Mouse (Mus musculus) heart, postnatal 0 days (tissue): ENCODE results near the gene Ano10. TPM values are rescaled to one million over a fixed set of nuclear protein-coding genes. Genes with fewer than 3 reads are reported as not detected.

ENCODE experiments used
- ATAC-seq: fragments of 200-750 bp; cut with Nextera tagmentation; 2 replicates; pipeline ENCODE4 v1.8.0; 2017; ENCODE audit warnings: low read depth, moderate number of reproducible peaks, moderate library complexity; ENCODE audit not compliant: insufficient read depth
- DNase-seq: peaks from one replicate; pipeline ENCODE4 v3.0.0-alpha.2; 2016; ENCODE audit warnings: low spot score
- H3K27ac ChIP-seq: fragments of 300-500 bp; sonication (generic); 2 replicates; pipeline ENCODE4 v1.5.1; 2014; ENCODE audit warnings: low read depth, mild to moderate bottlenecking
- H3K27me3 ChIP-seq: fragments of 300-500 bp; sonication (generic); 2 replicates; pipeline ENCODE4 v1.6.1; 2014; ENCODE audit warnings: low read length, mixed read lengths; ENCODE audit not compliant: control insufficient read depth, insufficient read depth
- H3K36me3 ChIP-seq: fragments of 300-500 bp; sonication (generic); replicated peaks from 2 replicates; pipeline ENCODE4 v1.6.1; 2014; ENCODE audit warnings: low read length, mixed read lengths; ENCODE audit not compliant: control insufficient read depth, insufficient read depth
- H3K4me1 ChIP-seq: fragments of 300-500 bp; sonication (generic); 2 replicates; pipeline ENCODE4 v1.6.1; 2014; ENCODE audit warnings: antibody characterized with exemption; ENCODE audit not compliant: control insufficient read depth, insufficient read depth
- H3K4me2 ChIP-seq: fragments of 300-500 bp; sonication (generic); 2 replicates; pipeline ENCODE4 v1.6.1; 2014; ENCODE audit warnings: low read depth, mild to moderate bottlenecking, low read length, moderate library complexity
- H3K4me3 ChIP-seq: fragments of 300-500 bp; sonication (generic); 2 replicates; pipeline ENCODE4 v1.5.1; 2014; ENCODE audit warnings: low read depth, low read length
- H3K9ac ChIP-seq: fragments of 300-500 bp; sonication (generic); replicated peaks from 2 replicates; pipeline ENCODE4 v1.6.1; 2014; ENCODE audit warnings: low read depth, low read length, mixed read lengths
- H3K9me3 ChIP-seq: fragments of 300-500 bp; sonication (generic); replicated peaks from 2 replicates; pipeline ENCODE4 v1.6.1; 2016; ENCODE audit warnings: low read length; ENCODE audit not compliant: control insufficient read depth
- CTCF ChIP-seq: IDR thresholded peaks from 2 replicates; pipeline ENCODE4 v1.5.1; 2016; ENCODE audit warnings: antibody characterized with exemption, control low read depth, low read depth
- EP300 ChIP-seq: IDR thresholded peaks from 2 replicates; pipeline ENCODE4 v1.6.1; 2016; ENCODE audit warnings: antibody characterized with exemption, low read depth
- WGBS: fragments of 180-500 bp; shearing (Covaris S2); extraction: QIAGEN DNeasy Blood & Tissue Kit; methylation state at CpG from one replicate; pipeline ENCODE4 v1.1.7; 2014; 5-methylcytosine and 5-hydroxymethylcytosine counted together
- polyA plus RNA-seq: library from polyadenylated mRNA; unstranded; fragments of >200 nt; fragmentation: Nextera tagmentation; extraction: Ambion mirVana; gene quantifications from 2 replicates; pipeline ENCODE4 v1.2.1, GENCODE M21; 2015
- total RNA-seq: library from RNA; depleted of rRNA; stranded (reverse); fragments of >200 nt; gene quantifications from 2 replicates; pipeline ENCODE4 v1.2.3, GENCODE M21; 2014; ENCODE audit warnings: low replicate concordance

Ano10 gene
- total and polyA plus RNA-seq, 2 experiments from 2014 or later: 21.3 to 24.1 TPM

GRCm38 (mm10) chr9:122290192-122290591, 4.0 kb downstream of the Ano10 start:
- Histone ChIP-seq H3K9ac (no peak overlapping the region), H3K4me1 (peaks cover 3% of the 10 kb centered on the region; the same call in 1 of the 2 replicates), H3K27ac (no peak overlapping the region), H3K27me3 (no peaks in the 10 kb centered on the region), H3K9me3 (no peaks in the 10 kb centered on the region), H3K4me2 (no peak overlapping the region), H3K4me3 (no peak overlapping the region), H3K36me3 (no peaks in the 10 kb centered on the region)
- WGBS: 87% methylated on average over 2 of the region's 2 CpGs
- TF ChIP-seq CTCF (no peak), EP300 (no peak)
- ATAC-seq: no peak
- DNase-seq: no peak

GRCm38 (mm10) chr9:122288416-122288815, 5.8 kb downstream of the Ano10 start:
- no peak overlapping the region for H3K4me3 ChIP-seq
- H3K36me3 ChIP-seq: no peaks in the 10 kb centered on the region
- DNase-seq (no peak), ATAC-seq (no peak)
- no peak overlapping the region for H3K9ac ChIP-seq
- H3K4me1 ChIP-seq: no peaks in the 10 kb centered on the region; the same call in 1 of the 2 replicates
- TF ChIP-seq CTCF: no peak
- no peak for TF ChIP-seq EP300
- H3K4me2 ChIP-seq: no peak overlapping the region
- WGBS: 85% methylated on average over 3 of the region's 3 CpGs
- no peaks in the 10 kb centered on the region for H3K27me3 ChIP-seq
- H3K27ac ChIP-seq: no peak overlapping the region
- no peaks in the 10 kb centered on the region for H3K9me3 ChIP-seq

- no peak overlapping the region for H3K4me2 ChIP-seq
- no peaks in the 10 kb centered on the region for H3K36me3 ChIP-seq
- no peak overlapping the region for H3K27ac ChIP-seq
- H3K27me3 ChIP-seq: no peaks in the 10 kb centered on the region
- H3K4me1 ChIP-seq: no peaks in the 10 kb centered on the region
- no peak overlapping the region for H3K9ac ChIP-seq
- H3K4me3 ChIP-seq: no peak overlapping the region
- H3K9me3 ChIP-seq: no peaks in the 10 kb centered on the region
- TF ChIP-seq EP300: no peak
- TF ChIP-seq CTCF: no peak
- ATAC-seq: no peak
- 88% methylated on average over 3 of the region's 3 CpGs for WGBS
- DNase-seq: no peak
Observed at GRCm38 (mm10) chr9:122287526-122287925, 6.7 kb downstream of the Ano10 start.

- no peak overlapping the region for H3K4me3 ChIP-seq
- H3K27me3 ChIP-seq: no peaks in the 10 kb centered on the region
- ATAC-seq (no peak), DNase-seq (no peak)
- TF ChIP-seq EP300 (no peak), CTCF (no peak)
- 38% methylated on average over 4 of the region's 4 CpGs for WGBS
- H3K4me2 ChIP-seq: no peak overlapping the region
- 0 out of 2 replicates have a peak overlapping the region, but pooled peaks have one; percentile 3 for H3K27ac ChIP-seq
- H3K36me3 ChIP-seq: no peaks in the 10 kb centered on the region
- no peak overlapping the region for H3K9ac ChIP-seq
- H3K4me1 ChIP-seq: no peaks in the 10 kb centered on the region
- no peaks in the 10 kb centered on the region for H3K9me3 ChIP-seq
Observed at GRCm38 (mm10) chr9:122285833-122286310, 8.4 kb downstream of the Ano10 start.

GRCm38 (mm10) chr9:122285146-122285832, 8.9 kb downstream of the Ano10 start:
- no peaks in the 10 kb centered on the region for H3K27me3 ChIP-seq
- ATAC-seq (no peak), DNase-seq (no peak)
- no peak overlapping the region for H3K9ac ChIP-seq
- no peaks in the 10 kb centered on the region for H3K9me3 ChIP-seq
- H3K4me3 ChIP-seq: no peak overlapping the region
- WGBS: 26% methylated on average over 6 of the region's 11 CpGs
- H3K4me2 ChIP-seq: no peak overlapping the region
- no peak for TF ChIP-seq EP300
- TF ChIP-seq CTCF: 0 out of 2 replicates have a peak, but pooled peaks have one; percentile 8
- no peaks in the 10 kb centered on the region for H3K4me1 ChIP-seq
- no peak overlapping the region for H3K27ac ChIP-seq
- no peaks in the 10 kb centered on the region for H3K36me3 ChIP-seq

- Histone ChIP-seq H3K4me1 (no peaks in the 10 kb centered on the region), H3K9me3 (no peaks in the 10 kb centered on the region), H3K9ac (no peak overlapping the region), H3K4me2 (no peak overlapping the region), H3K27ac (no peak overlapping the region), H3K4me3 (no peak overlapping the region), H3K27me3 (no peaks in the 10 kb centered on the region), H3K36me3 (no peaks in the 10 kb centered on the region)
- DNase-seq (no peak), ATAC-seq (no peak)
- 73% methylated on average over 2 of the region's 2 CpGs for WGBS
- no peak for TF ChIP-seq EP300
- no peak for TF ChIP-seq CTCF
Observed at GRCm38 (mm10) chr9:122284696-122285095, 9.5 kb downstream of the Ano10 start.
